Mouse (Mus musculus) kidney, adult 2 months (tissue): Measurements from ENCODE around the gene Icos. TPM values are rescaled to one million over a fixed set of nuclear protein-coding genes. Genes with fewer than 3 reads are reported as not detected.

Experiments
- DNase-seq: peaks from one replicate; pipeline ENCODE4 v3.0.0; 2021
- H3K27ac ChIP-seq: fragments of 200-500 bp; 2 replicates; pipeline ENCODE4 v1.5.1; 2012; ENCODE audit warnings: low read depth, low read length, control low read depth, inconsistent platforms; ENCODE audit not compliant: insufficient read depth
- H3K27me3 ChIP-seq: fragments of 200-500 bp; replicated peaks from 2 replicates; pipeline ENCODE4 v1.6.1; 2012; ENCODE audit warnings: mild to moderate bottlenecking, moderate library complexity, low read length, inconsistent platforms; ENCODE audit not compliant: control insufficient read depth, insufficient read depth
- H3K36me3 ChIP-seq: fragments of 200-500 bp; 2 replicates; pipeline ENCODE4 v1.6.1; 2012; ENCODE audit warnings: mild to moderate bottlenecking, moderate library complexity, low read length, inconsistent platforms; ENCODE audit not compliant: control insufficient read depth, insufficient read depth
- H3K4me1 ChIP-seq: fragments of 200-500 bp; 2 replicates; pipeline ENCODE4 v1.6.1; 2011; ENCODE audit warnings: low read length; ENCODE audit not compliant: control insufficient read depth, insufficient read depth
- H3K4me3 ChIP-seq: fragments of 200-500 bp; 2 replicates; pipeline ENCODE4 v1.5.1; 2011; ENCODE audit warnings: mild to moderate bottlenecking, low read depth, low read length, control low read depth; ENCODE audit not compliant: insufficient read depth
- CTCF ChIP-seq: fragments of 200-500 bp; conservative IDR thresholded peaks from 2 replicates; pipeline ENCODE4 v1.5.1; 2011; ENCODE audit warnings: low read depth, mild to moderate bottlenecking, control low read depth, low read length, moderate library complexity, mixed read lengths; ENCODE audit not compliant: insufficient read depth, insufficient read length
- POLR2A ChIP-seq: fragments of 200-500 bp; IDR thresholded peaks from one replicate; pipeline ENCODE4 v1.6.1; 2011; ENCODE audit warnings: low read depth, low read length, control low read depth
- WGBS: fragments of 180-500 bp; shearing (Covaris S2); methylation state at CpG from one replicate; pipeline ENCODE4 v1.1.7; 2018; 5-methylcytosine and 5-hydroxymethylcytosine counted together
- polyA plus RNA-seq: library from polyadenylated mRNA; depleted of rRNA; stranded (reverse); fragments of >200 nt; gene quantifications from 2 replicates; pipeline ENCODE4 v1.2.3, GENCODE M21; 2012

Icos gene
- polyA plus RNA-seq, 1 experiment: 0.39 TPM

- no peak overlapping the region for H3K4me3 ChIP-seq
- H3K27ac ChIP-seq: no peak overlapping the region
- TF ChIP-seq CTCF (no peak), POLR2A (no peak)
- WGBS: 82% methylated on average over 2 of the region's 2 CpGs
- H3K27me3 ChIP-seq: no peaks in the 10 kb centered on the region; the same call in 1 of the 2 replicates
- H3K4me1 ChIP-seq: peaks cover 11% of the 10 kb centered on the region; the same call in 1 of the 2 replicates
- no peak for DNase-seq
- no peaks in the 10 kb centered on the region for H3K36me3 ChIP-seq
Measured at GRCm38 (mm10) chr1:60979843-60980235, 2.1 kb downstream of the Icos start.

DNA sequence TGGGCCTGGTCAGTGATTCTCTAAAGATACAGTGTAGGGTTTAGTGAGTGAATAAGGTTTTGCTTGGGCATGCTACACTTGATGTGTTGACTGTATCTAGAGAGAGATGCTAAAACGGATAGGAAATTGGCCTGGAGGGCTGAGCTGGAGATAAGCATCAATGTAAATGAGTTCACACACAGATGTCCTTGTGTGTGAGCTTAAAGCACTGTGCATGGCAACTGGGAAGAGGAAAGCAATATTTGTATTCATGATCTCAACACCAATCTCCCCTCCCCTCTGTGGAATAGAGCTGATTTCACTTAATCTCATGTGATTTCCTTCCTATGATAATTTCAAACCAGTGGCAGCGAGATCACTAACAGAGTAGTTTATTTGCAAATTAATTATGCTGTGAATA, 7.3 kb downstream of the Icos start:
- H3K4me3 ChIP-seq: no peak overlapping the region
- DNase-seq: no peak
- H3K36me3 ChIP-seq: no peaks in the 10 kb centered on the region
- TF ChIP-seq CTCF (no peak), POLR2A (no peak)
- H3K4me1 ChIP-seq: no peaks in the 10 kb centered on the region
- no peak overlapping the region for H3K27ac ChIP-seq
- no peaks in the 10 kb centered on the region; the same call in 1 of the 2 replicates for H3K27me3 ChIP-seq
- 63% methylated on average over 2 of the region's 2 CpGs for WGBS

- no peak for DNase-seq
- no peak overlapping the region for H3K27ac ChIP-seq
- H3K4me1 ChIP-seq: no peaks in the 10 kb centered on the region
- TF ChIP-seq POLR2A (no peak), CTCF (no peak)
- H3K36me3 ChIP-seq: no peaks in the 10 kb centered on the region
- no peaks in the 10 kb centered on the region; the same call in 1 of the 2 replicates for H3K27me3 ChIP-seq
- 82% methylated on average over 5 of the region's 5 CpGs for WGBS
- no peak overlapping the region for H3K4me3 ChIP-seq
Measured at GRCm38 (mm10) chr1:60986141-60986540, 8.4 kb downstream of the Icos start.

DNA sequence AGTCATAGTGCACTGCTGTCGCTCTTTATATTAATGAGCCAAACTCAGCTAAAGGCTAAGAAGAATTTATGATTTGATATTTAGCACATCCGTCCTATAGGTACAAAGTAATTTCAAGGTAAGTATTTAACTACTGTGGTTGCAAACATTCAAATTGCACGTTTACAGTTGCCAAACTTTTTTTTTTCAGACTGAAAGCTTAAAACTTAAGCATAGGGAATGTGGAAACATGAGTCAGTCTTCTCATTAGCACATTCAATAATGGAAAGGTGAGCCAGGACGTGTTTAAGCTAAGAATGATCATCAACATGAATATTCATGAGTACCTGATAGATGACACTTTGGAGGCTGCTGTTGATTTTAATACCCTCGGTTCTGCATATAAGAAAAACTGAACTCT, 11.4 kb downstream of the Icos start:
- WGBS: 67% methylated on average over 5 of the region's 5 CpGs
- TF ChIP-seq CTCF: no peak
- no peak for TF ChIP-seq POLR2A
- Histone ChIP-seq H3K36me3 (no peaks in the 10 kb centered on the region), H3K4me1 (no peaks in the 10 kb centered on the region), H3K4me3 (no peak overlapping the region), H3K27ac (no peak overlapping the region), H3K27me3 (no peaks in the 10 kb centered on the region)
- DNase-seq: no peak

- H3K4me1 ChIP-seq: no peaks in the 10 kb centered on the region
- H3K4me3 ChIP-seq: no peak overlapping the region
- no peak overlapping the region for H3K27ac ChIP-seq
- no peaks in the 10 kb centered on the region for H3K36me3 ChIP-seq
- TF ChIP-seq POLR2A: no peak
- no peak for TF ChIP-seq CTCF
- H3K27me3 ChIP-seq: no peaks in the 10 kb centered on the region
- WGBS: 65% methylated on average over 8 of the region's 8 CpGs
- DNase-seq: no peak
Measured at GRCm38 (mm10) chr1:60990305-60990704, 12.6 kb downstream of the Icos start.

DNA sequence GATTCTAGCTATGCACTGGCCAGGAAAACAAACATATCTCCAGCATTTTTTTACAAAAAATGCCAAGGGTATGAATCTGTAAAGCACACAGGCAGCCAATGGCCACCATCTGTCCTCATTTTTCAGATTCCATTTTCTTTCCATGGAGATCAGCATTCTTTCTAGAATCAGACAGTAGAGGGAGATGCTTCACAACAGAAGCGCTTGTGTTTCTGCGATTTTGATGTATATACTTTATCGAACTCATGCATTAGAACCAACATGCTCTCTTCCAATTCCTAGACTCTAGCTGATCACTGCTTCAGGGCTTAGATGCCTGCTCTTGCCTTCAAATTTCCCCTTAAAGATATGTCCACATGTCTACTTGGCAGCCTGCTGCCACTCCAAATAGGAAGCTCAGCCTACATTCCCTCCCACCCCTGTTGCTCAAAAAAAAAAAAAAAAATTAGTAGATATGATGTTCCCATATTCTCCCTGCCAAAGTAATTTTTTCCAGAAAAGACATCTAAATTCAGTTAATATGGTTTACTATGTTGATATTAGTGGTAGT, 20.4 kb downstream of the Icos start:
- WGBS: 90% methylated on average over 3 of the region's 3 CpGs
- Histone ChIP-seq H3K4me3 (no peak overlapping the region), H3K4me1 (no peaks in the 10 kb centered on the region), H3K27ac (no peak overlapping the region), H3K36me3 (no peaks in the 10 kb centered on the region), H3K27me3 (no peaks in the 10 kb centered on the region)
- TF ChIP-seq CTCF (no peak), POLR2A (no peak)
- DNase-seq: no peak

DNA sequence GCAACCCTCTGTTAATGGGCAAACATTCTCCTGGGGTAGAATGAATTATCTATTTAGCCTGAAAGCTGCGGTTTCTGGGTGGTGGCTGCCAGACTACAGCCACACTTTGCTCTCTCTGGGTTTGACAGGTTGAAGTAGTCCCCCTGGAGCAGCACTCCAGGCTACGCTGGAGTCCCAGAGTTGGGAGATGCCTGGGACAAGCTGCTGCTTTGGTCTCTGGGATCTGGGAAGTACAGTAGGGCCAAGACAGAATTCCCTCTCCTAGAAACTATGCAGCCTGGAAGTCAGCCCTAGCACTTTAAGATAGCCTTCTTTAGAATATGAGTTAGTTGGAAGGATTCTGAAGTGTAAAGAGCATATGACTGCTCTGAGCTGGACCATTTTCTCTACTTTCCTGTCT, 21.0 kb downstream of the Icos start:
- no peak for TF ChIP-seq CTCF
- no peak for TF ChIP-seq POLR2A
- 74% methylated on average over 2 of the region's 2 CpGs for WGBS
- H3K4me1 ChIP-seq: no peaks in the 10 kb centered on the region
- H3K27me3 ChIP-seq: no peaks in the 10 kb centered on the region
- H3K27ac ChIP-seq: no peak overlapping the region
- DNase-seq: no peak
- H3K36me3 ChIP-seq: no peaks in the 10 kb centered on the region
- H3K4me3 ChIP-seq: no peak overlapping the region
